Mouse (Mus musculus) heart, postnatal 0 days (tissue): ENCODE measurements around the gene Wfdc9.

Experiments
- CTCF ChIP-seq: IDR thresholded peaks from 2 replicates; pipeline ENCODE4 v1.5.1; 2016; ENCODE audit warnings: antibody characterized with exemption, control low read depth, low read depth
- EP300 ChIP-seq: IDR thresholded peaks from 2 replicates; pipeline ENCODE4 v1.6.1; 2016; ENCODE audit warnings: antibody characterized with exemption, low read depth

GRCm38 (mm10) chr2:164700959-164701358 lies 44.6 kb upstream of the Wfdc9 start:
- TF ChIP-seq CTCF = no peak
- no peak for TF ChIP-seq EP300
